Comparison of ENCODE assay signal across 7 mouse cellular contexts in the genomic region with DNA sequence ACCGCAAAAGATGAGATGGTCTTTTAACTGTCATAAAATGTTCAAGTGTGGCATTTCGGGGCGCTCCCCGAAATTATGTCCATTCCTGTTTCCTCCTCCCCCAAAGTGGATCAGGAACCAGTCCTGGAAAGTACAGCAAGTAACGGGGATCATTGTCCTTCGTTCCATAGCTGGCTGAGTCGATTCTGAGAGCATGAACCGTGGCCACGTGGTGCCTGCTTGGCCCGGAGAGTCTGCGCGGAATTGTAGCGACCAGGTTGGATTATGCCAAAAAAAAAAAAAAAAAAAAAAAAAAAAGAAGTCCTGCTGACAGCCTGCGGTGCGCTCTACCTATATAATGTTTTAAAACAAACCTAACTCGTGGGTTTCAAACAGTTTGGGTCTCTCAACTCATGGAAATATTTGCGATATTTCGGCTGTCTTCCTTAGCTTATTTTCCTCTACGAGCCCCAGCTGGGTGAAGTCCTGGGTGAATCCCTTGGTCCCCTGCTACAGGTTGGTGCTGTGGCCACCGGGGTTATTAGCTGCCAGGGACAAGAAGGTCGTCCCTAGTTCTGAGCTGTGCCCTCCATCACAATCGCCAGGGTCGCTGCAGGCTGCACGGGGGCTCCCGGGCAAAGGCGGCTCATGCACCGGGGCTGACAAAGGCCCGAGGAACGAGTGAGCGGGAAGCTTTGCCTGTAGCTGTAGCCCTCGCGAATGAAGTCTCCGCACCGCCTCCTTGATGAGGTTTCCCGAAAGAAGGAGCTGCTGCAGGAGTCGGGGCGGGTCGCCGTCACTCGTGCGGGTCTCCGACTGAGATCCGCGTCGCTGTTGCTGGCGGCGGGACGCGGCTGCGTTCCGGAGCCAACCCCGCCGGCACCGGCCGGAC. TPM values are rescaled to one million over a fixed set of nuclear protein-coding genes. Genes with fewer than 3 reads are reported as not detected.
DNase-seq lines count a peak whose midpoint lies in the region; ATAC-seq and TF ChIP-seq lines count a peak whose summit lies in the region.

No protein-coding gene starts in this region.

- 27% methylated on average over 55 of the region's 55 CpGs for WGBS in intestine, postnatal 0 days
- 21% methylated on average over 55 of the region's 55 CpGs for WGBS in stomach, embryonic 16.5 days

- no peaks in the 10 kb centered on the region for H3K27me3 ChIP-seq in intestine, postnatal 0 days (replicated peaks; ENCODE audit: control insufficient read depth, insufficient read depth, low read length)
- H3K27me3 ChIP-seq in stomach, embryonic 16.5 days (ENCODE audit: control insufficient read depth, insufficient read depth, low read length): no peaks in the 10 kb centered on the region

- ATAC-seq in granulocyte monocyte progenitor cell, adult 5-6 weeks (replicated peaks; ENCODE audit: poor library complexity, severe bottlenecking): peak; percentile 8
- 0 out of 2 replicates have a peak, but pooled peaks have one; percentile 2 for ATAC-seq in intestine, postnatal 0 days
- ATAC-seq in stomach, embryonic 16.5 days (ENCODE audit: insufficient read depth, low FRiP score): no peak; the same call in 1 of the 2 replicates

- no peaks in the 10 kb centered on the region for H3K9me3 ChIP-seq in intestine, postnatal 0 days (ENCODE audit: control insufficient read depth)
- no peaks in the 10 kb centered on the region for H3K9me3 ChIP-seq in stomach, embryonic 16.5 days (replicated peaks; ENCODE audit: control insufficient read depth, low read length)

- peak; percentile 0 for DNase-seq in ovary, postnatal 14 days (ENCODE audit: low spot score)
- DNase-seq in ovary, adult 18-20 months (ENCODE audit: low spot score): no peak
- DNase-seq in lung, postnatal 14 days: peak; percentile 1

- H3K4me2 ChIP-seq in intestine, postnatal 0 days (replicated peaks; ENCODE audit: low read depth): peak overlapping the region; percentile 76
- peak overlapping the region; percentile 57 for H3K4me2 ChIP-seq in stomach, embryonic 16.5 days (ENCODE audit: low read depth, low read length)

- H3K27ac ChIP-seq in cortical plate, adult 2 months (ENCODE audit: insufficient read depth, low read length): no peak overlapping the region
- H3K27ac ChIP-seq in intestine, postnatal 0 days (ENCODE audit: low read depth, low read length): 0 out of 2 replicates have a peak overlapping the region, but pooled peaks have one; percentile 71
- H3K27ac ChIP-seq in stomach, embryonic 16.5 days (ENCODE audit: low read length): peak overlapping the region; percentile 87

- no peak for TF ChIP-seq CTCF in cortical plate, adult 2 months (IDR thresholded peaks at IDR 0.05; ENCODE audit: extremely low read depth, insufficient read depth, low read length)
- TF ChIP-seq CTCF in intestine, postnatal 0 days (IDR thresholded peaks at IDR 0.05; ENCODE audit: low read depth): no peak

- peak overlapping the region; percentile 51 for H3K9ac ChIP-seq in intestine, postnatal 0 days (ENCODE audit: low read depth, low read length)
- H3K9ac ChIP-seq in stomach, embryonic 16.5 days (ENCODE audit: low read length): peak overlapping the region; percentile 83

- peak overlapping the region; percentile 26; the same call in 1 of the 2 replicates for H3K4me3 ChIP-seq in cortical plate, adult 2 months (ENCODE audit: insufficient read depth, low read length)
- H3K4me3 ChIP-seq in intestine, postnatal 0 days (ENCODE audit: low read depth, low read length): peak overlapping the region; percentile 48
- H3K4me3 ChIP-seq in stomach, embryonic 16.5 days (replicated peaks; ENCODE audit: low read length): peak overlapping the region; percentile 56

- TF ChIP-seq POLR2A in cortical plate, adult 2 months (IDR thresholded peaks at IDR 0.05; ENCODE audit: extremely low read depth, insufficient read depth, low read length): no peak

- H3K36me3 ChIP-seq in intestine, postnatal 0 days (ENCODE audit: control insufficient read depth, insufficient read depth): no peaks in the 10 kb centered on the region
- H3K36me3 ChIP-seq in stomach, embryonic 16.5 days (ENCODE audit: control insufficient read depth, insufficient read depth, low read length): no peaks in the 10 kb centered on the region

- H3K4me1 ChIP-seq in cortical plate, adult 2 months (ENCODE audit: control insufficient read depth, insufficient read depth, low read length): no peaks in the 10 kb centered on the region
- H3K4me1 ChIP-seq in intestine, postnatal 0 days (replicated peaks; ENCODE audit: control insufficient read depth, insufficient read depth, low read length): no peaks in the 10 kb centered on the region
- H3K4me1 ChIP-seq in stomach, embryonic 16.5 days (ENCODE audit: control insufficient read depth, insufficient read depth, low read length): 0 out of 2 replicates have a peak, but pooled peaks cover 2% of the 10 kb centered on the region

RNA-seq across cellular contexts. Expression of gene Peg12, which starts 1.1 kb away (rescaled TPM):
- polyA plus RNA-seq in cortical plate, adult 2 months (2012; rRNA removed): 0.15 TPM in 2 replicates
- total RNA-seq in granulocyte monocyte progenitor cell, adult 5-6 weeks (2014; fragmentation: Nextera tagmentation): 0.51 TPM in 1 of 2 replicates, not detected in the other
- total RNA-seq in granulocyte monocyte progenitor cell, adult 5-6 weeks (2017): 2.5 and 2.8 TPM in 2 replicates
- 5.2 and 5.5 TPM in 2 replicates for polyA plus RNA-seq in intestine, postnatal 0 days (2015; fragmentation: Nextera tagmentation; extraction: Ambion mirVana)
- polyA plus RNA-seq in stomach, embryonic 16.5 days (2015; fragmentation: Nextera tagmentation; extraction: Ambion mirVana): 19.2 and 19.5 TPM in 2 replicates

RNA-seq across cellular contexts. Expression of gene Mkrn3, which starts 43.3 kb away (rescaled TPM):
- polyA plus RNA-seq in cortical plate, adult 2 months (2012; rRNA removed): 1.5 and 1.8 TPM in 2 replicates
- 0.19 and 2.4 TPM in 2 replicates for total RNA-seq in granulocyte monocyte progenitor cell, adult 5-6 weeks (2014; fragmentation: Nextera tagmentation)
- total RNA-seq in granulocyte monocyte progenitor cell, adult 5-6 weeks (2017): 0.26 TPM in 1 of 2 replicates, not detected in the other
- polyA plus RNA-seq in intestine, postnatal 0 days (2015; fragmentation: Nextera tagmentation; extraction: Ambion mirVana): 1.6 TPM in 2 replicates
- 3.2 and 4.0 TPM in 2 replicates for polyA plus RNA-seq in stomach, embryonic 16.5 days (2015; fragmentation: Nextera tagmentation; extraction: Ambion mirVana)
